9 mouse cellular contexts compared by ENCODE assay signal in the genomic region with DNA sequence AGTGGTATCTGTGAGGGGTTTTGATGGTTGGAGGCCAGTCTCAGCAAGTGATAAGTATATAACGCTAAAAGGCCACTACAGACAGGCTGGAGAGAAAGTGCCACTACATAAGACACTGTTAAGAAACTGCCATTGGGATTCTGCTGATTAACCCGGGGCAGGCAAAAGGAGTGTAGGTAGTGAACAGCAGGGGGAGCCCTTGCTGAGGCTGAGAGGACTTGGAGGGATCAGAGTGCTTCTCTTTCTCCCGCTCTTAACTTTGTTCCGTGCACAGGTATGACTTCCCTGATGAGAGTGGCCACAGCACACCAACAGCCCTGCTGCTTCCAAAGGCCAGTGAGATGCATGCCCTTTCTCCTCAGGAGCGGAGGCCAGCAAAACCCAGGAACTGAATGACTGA. TPM values are rescaled to one million over a fixed set of nuclear protein-coding genes. Genes with fewer than 3 reads are reported as not detected.
DNase-seq lines count a peak whose midpoint lies in the region; ATAC-seq and TF ChIP-seq lines count a peak whose summit lies in the region.
"Had no signal": no experiment of that assay in that cellular context is flagged by ENCODE, and none has a peak within 500 bp of the region (broad histone marks: within the 10 kb centered on the region; RNA-seq: fewer than 3 reads in every experiment).

No protein-coding gene starts in this region.

- H3K27me3 ChIP-seq in CH12.LX (replicated peaks): no peaks in the 10 kb centered on the region
- no peaks in the 10 kb centered on the region for H3K27me3 ChIP-seq in lung, embryonic 15.5 days

- TF ChIP-seq POLR2A in CH12.LX (IDR thresholded peaks at IDR 0.05; ENCODE audit: low read depth, low read length): no peak

- TF ChIP-seq RAD21 in CH12.LX (IDR thresholded peaks at IDR 0.05; ENCODE audit: low read depth, low read length): no peak; the same call in none of the 2 replicates

- no peak overlapping the region for H3K9ac ChIP-seq in CH12.LX (ENCODE audit: insufficient read depth, low read depth)
- no peak overlapping the region for H3K9ac ChIP-seq in lung, embryonic 15.5 days

- peaks cover 0 to 23% of the 10 kb centered on the region in 2 experiments; a peak in 2 of 4 replicates for H3K4me1 ChIP-seq in CH12.LX (ENCODE audit: control insufficient read depth in 1 of 2, insufficient read depth in 2 of 2)
- peaks cover 11% of the 10 kb centered on the region for H3K4me1 ChIP-seq in lung, embryonic 15.5 days

- TF ChIP-seq EP300 in CH12.LX (IDR thresholded peaks at IDR 0.05; ENCODE audit: low read length): no peak

- no peak overlapping the region for H3K4me3 ChIP-seq in CH12.LX (replicated peaks in 1 of 3; ENCODE audit: low read depth in 2 of 3, low read length in 2 of 3, poor library complexity in 1 of 3)
- no peak overlapping the region for H3K4me3 ChIP-seq in lung, embryonic 15.5 days

- H3K79me2 ChIP-seq in CH12.LX (replicated peaks; ENCODE audit: control insufficient read depth, extremely low read depth, insufficient read depth, poor library complexity, severe bottlenecking): peaks cover 5% of the 10 kb centered on the region; the same call in 1 of the 2 replicates

- DNase-seq in CH12.LX (ENCODE audit: extremely low read depth): peak; percentile 87
- DNase-seq in NIH3T3 (ENCODE audit: low read depth): peak; percentile 73
- peak; percentile 79 to 84 for DNase-seq in kidney, postnatal 4 days
- peak; percentile 42 for DNase-seq in right cerebral cortex, postnatal 14 days
- DNase-seq in yolk sac, embryonic 10.5 days (ENCODE audit: low spot score): peak; percentile 55

- peak; percentile 74 to 94 for TF ChIP-seq CTCF in CH12.LX (conservative IDR thresholded peaks at IDR 0.05 in 1 of 2, IDR thresholded peaks at IDR 0.05 in 1 of 2; ENCODE audit: low read depth in 2 of 2, low read length in 2 of 2)

- WGBS in lung, embryonic 15.5 days: 25% methylated on average over 5 of the region's 5 CpGs

- H3K36me3 ChIP-seq in CH12.LX (replicated peaks in 1 of 2; ENCODE audit: control insufficient read depth in 1 of 2, insufficient read depth in 1 of 2, low read length in 1 of 2): peaks cover 27 to 72% of the 10 kb centered on the region in 2 experiments
- H3K36me3 ChIP-seq in lung, embryonic 15.5 days: peaks cover 17% of the 10 kb centered on the region

- dilution Hi-C loops in CH12.LX (cut with MboI; ENCODE audit: extremely low pct_ligation_motif_present, extremely low pct_unique_long_range_greater_than_20kb, low sequenced_read_pairs): no loop called here

- peak; percentile 82 for ATAC-seq in common myeloid progenitor, adult 5-6 weeks (replicated peaks; ENCODE audit: low read depth, poor library complexity, severe bottlenecking)
- ATAC-seq in granulocyte monocyte progenitor cell, adult 5-6 weeks (replicated peaks; ENCODE audit: poor library complexity, severe bottlenecking): peak; percentile 88
- peak; percentile 40 for ATAC-seq in lung, embryonic 15.5 days (ENCODE audit: borderline replicate concordance, extremely low read depth, low FRiP score, low TSS enrichment)

- H3K4me2 ChIP-seq in CH12.LX (ENCODE audit: insufficient read depth, low read depth, poor library complexity, severe bottlenecking): no peak overlapping the region
- no peak overlapping the region for H3K4me2 ChIP-seq in lung, embryonic 15.5 days

- in situ Hi-C loops in CH12.LX (cut with MboI; ENCODE audit: low pct_ligation_motif_present, low pct_unique_long_range_greater_than_20kb, low sequenced_read_pairs): loop anchor here (5.0 kb wide), 1 partner anchor 128 kb away; no protein-coding TSS in a partner anchor

- peaks cover 3% of the 10 kb centered on the region for H3K9me3 ChIP-seq in CH12.LX (replicated peaks; ENCODE audit: low read length)
- H3K9me3 ChIP-seq in lung, embryonic 15.5 days: no peaks in the 10 kb centered on the region

- no peak overlapping the region for H3K27ac ChIP-seq in CH12.LX (ENCODE audit: insufficient read depth, low read depth)
- H3K27ac ChIP-seq in lung, embryonic 15.5 days: peak overlapping the region; percentile 63; the same call in 1 of the 2 replicates

TF ChIP-seq in CH12.LX, 34 proteins besides CTCF, POLR2A, EP300 and RAD21:
- TF ChIP-seq POLR2AphosphoS2 (IDR thresholded peaks at IDR 0.05; ENCODE audit: low read depth, low read length) (no peak), HCFC1 (IDR thresholded peaks at IDR 0.05; ENCODE audit: low read depth, low read length) (no peak), TCF12 (IDR thresholded peaks at IDR 0.05; ENCODE audit: low read depth, low read length) (no peak), E2F4 (IDR thresholded peaks at IDR 0.05; ENCODE audit: insufficient replicate concordance, low read depth, low read length) (0 out of 2 replicates have a peak, but pooled peaks have one; percentile 41), JUN (IDR thresholded peaks at IDR 0.05; ENCODE audit: insufficient read depth, low read depth, low read length) (no peak), SMC3 (IDR thresholded peaks at IDR 0.05; ENCODE audit: low read depth, low read length) (peak; percentile 100), RCOR1 (conservative IDR thresholded peaks at IDR 0.05; ENCODE audit: low read depth, low read length) (no peak), IRF4 (IDR thresholded peaks at IDR 0.05; ENCODE audit: low read depth, low read length) (peak; percentile 27; the same call in 1 of the 2 replicates), ZC3H11A (IDR thresholded peaks at IDR 0.05; ENCODE audit: low read depth, low read length) (peak; percentile 96), SIN3A (IDR thresholded peaks at IDR 0.05; ENCODE audit: low read length) (no peak), GABPA (IDR thresholded peaks at IDR 0.05; ENCODE audit: insufficient replicate concordance, low read depth, low read length) (no peak), MEF2A (IDR thresholded peaks at IDR 0.05; ENCODE audit: borderline replicate concordance, low read depth, low read length) (peak; percentile 40; the same call in 1 of the 2 replicates)

RNA-seq across cellular contexts. Expression of a gene that starts 7.8 kb away (rescaled TPM):
- total RNA-seq in CH12.LX (2012; rRNA removed) (2,433 and 2,459 TPM in 2 replicates), CH12.LX (2014; rRNA removed) (1,302 and 1,462 TPM in 2 replicates)
- 1,181 and 1,419 TPM in 2 replicates for polyA plus RNA-seq in CH12.LX (2012; ENCODE audit: insufficient read length, low read depth)
- 815 and 859 TPM in 2 replicates for total RNA-seq in common myeloid progenitor, adult 5-6 weeks (2017)
- 2,326 and 2,389 TPM in 2 replicates for total RNA-seq in granulocyte monocyte progenitor cell, adult 5-6 weeks (2014; fragmentation: Nextera tagmentation)
- 479 and 580 TPM in 2 replicates for total RNA-seq in granulocyte monocyte progenitor cell, adult 5-6 weeks (2017)
- 1,583 and 1,678 TPM in 2 replicates for polyA plus RNA-seq in lung, embryonic 15.5 days (2015; fragmentation: Nextera tagmentation; extraction: Ambion mirVana)

RNA-seq across cellular contexts. Expression of a gene that starts 18.5 kb away (rescaled TPM):
- total RNA-seq in CH12.LX (2012; rRNA removed) (not detected in 2 replicates), CH12.LX (2014; rRNA removed) (not detected in 2 replicates)
- not detected in 2 replicates for polyA plus RNA-seq in CH12.LX (2012; ENCODE audit: insufficient read length, low read depth)
- total RNA-seq in common myeloid progenitor, adult 5-6 weeks (2017): not detected in 2 replicates
- total RNA-seq in granulocyte monocyte progenitor cell, adult 5-6 weeks (2014; fragmentation: Nextera tagmentation): not detected in 2 replicates
- total RNA-seq in granulocyte monocyte progenitor cell, adult 5-6 weeks (2017): not detected in 2 replicates
- polyA plus RNA-seq in lung, embryonic 15.5 days (2015; fragmentation: Nextera tagmentation; extraction: Ambion mirVana): not detected in 2 replicates
- total RNA-seq: left cerebral cortex, postnatal 10 days had no signal
